Mouse (Mus musculus) small intestine, adult 2 months (tissue): ENCODE measurements at regions not wholly inside any gene's neighbourhood (a gene's known extent, or its start where the extent isn't known, plus 50 kb on each side); places are given as distances from the start of the nearest gene placed in this dataset.

Experiments
- H3K27ac ChIP-seq: fragments of 200-500 bp; 2 replicates; pipeline ENCODE4 v1.5.1; 2012; ENCODE audit warnings: low read depth, low read length, control low read depth, inconsistent platforms; ENCODE audit not compliant: insufficient read depth
- H3K27me3 ChIP-seq: fragments of 200-500 bp; 2 replicates; pipeline ENCODE4 v1.6.1; 2012; ENCODE audit warnings: mild to moderate bottlenecking, moderate library complexity, low read length, inconsistent platforms; ENCODE audit not compliant: control insufficient read depth, insufficient read depth
- H3K36me3 ChIP-seq: fragments of 200-500 bp; 2 replicates; pipeline ENCODE4 v1.6.1; 2012; ENCODE audit warnings: mild to moderate bottlenecking, low read length, control low read depth, inconsistent platforms; ENCODE audit not compliant: control insufficient read depth, insufficient read depth
- H3K4me1 ChIP-seq: fragments of 200-500 bp; 2 replicates; pipeline ENCODE4 v1.6.1; 2012; ENCODE audit warnings: low read length, inconsistent platforms, mixed read lengths; ENCODE audit not compliant: control insufficient read depth, insufficient read depth, insufficient read length
- H3K4me3 ChIP-seq: fragments of 200-500 bp; 2 replicates; pipeline ENCODE4 v1.5.1; 2012; ENCODE audit warnings: low read depth, mild to moderate bottlenecking, control low read depth, inconsistent platforms, low read length, moderate library complexity
- CTCF ChIP-seq: fragments of 200-500 bp; IDR thresholded peaks from 2 replicates; pipeline ENCODE4 v1.5.1; 2012; ENCODE audit warnings: low read depth, mild to moderate bottlenecking, control low read depth, inconsistent platforms, low read length, moderate library complexity, mixed read lengths; ENCODE audit not compliant: insufficient replicate concordance, insufficient read length; ENCODE audit errors: extremely low read depth
- POLR2A ChIP-seq: fragments of 200-500 bp; IDR thresholded peaks from 2 replicates; pipeline ENCODE4 v1.6.1; 2012; ENCODE audit warnings: low read depth, mild to moderate bottlenecking, control low read depth, inconsistent platforms, low read length, moderate library complexity
- WGBS: fragments of 180-500 bp; shearing (Covaris S2); methylation state at CpG from one replicate; pipeline ENCODE4 v1.1.7; 2018; 5-methylcytosine and 5-hydroxymethylcytosine counted together

- H3K27ac ChIP-seq = no peak overlapping the region
- TF ChIP-seq POLR2A (no peak), CTCF (no peak)
- 0 out of 2 replicates have a peak overlapping the region, but pooled peaks have one; percentile 5 for H3K4me3 ChIP-seq
- H3K27me3 ChIP-seq = peaks cover 62% of the 10 kb centered on the region
- WGBS = 3% methylated on average over 41 of the region's 41 CpGs
- no peaks in the 10 kb centered on the region for H3K4me1 ChIP-seq
- no peaks in the 10 kb centered on the region for H3K36me3 ChIP-seq
These were observed 485.8 kb downstream of the Prss52 start for GRCm38 (mm10) chr14:64589571-64590547.

- no peak overlapping the region for H3K27ac ChIP-seq
- no peaks in the 10 kb centered on the region for H3K4me1 ChIP-seq
- peaks cover 60% of the 10 kb centered on the region for H3K27me3 ChIP-seq
- 2% methylated on average over 15 of the region's 15 CpGs for WGBS
- no peak for TF ChIP-seq CTCF
- no peak for TF ChIP-seq POLR2A
- no peak overlapping the region for H3K4me3 ChIP-seq
- H3K36me3 ChIP-seq = no peaks in the 10 kb centered on the region
These were observed 486.5 kb downstream of the Prss52 start for GRCm38 (mm10) chr14:64590611-64591010.

GRCm38 (mm10) chr14:64591091-64591976 is 487.2 kb downstream of the Prss52 start:
- no peaks in the 10 kb centered on the region for H3K36me3 ChIP-seq
- 29% methylated on average over 14 of the region's 14 CpGs for WGBS
- no peaks in the 10 kb centered on the region for H3K4me1 ChIP-seq
- H3K27ac ChIP-seq = no peak overlapping the region
- H3K4me3 ChIP-seq = no peak overlapping the region
- TF ChIP-seq POLR2A (no peak), CTCF (no peak)
- H3K27me3 ChIP-seq = peaks cover 53% of the 10 kb centered on the region

GRCm38 (mm10) chr14:64592176-64592575 is 488.1 kb downstream of the Prss52 start:
- WGBS = 67% methylated on average over 6 of the region's 6 CpGs
- no peak for TF ChIP-seq POLR2A
- no peak for TF ChIP-seq CTCF
- Histone ChIP-seq H3K4me1 (no peaks in the 10 kb centered on the region), H3K4me3 (no peak overlapping the region), H3K27me3 (peaks cover 45% of the 10 kb centered on the region), H3K27ac (no peak overlapping the region), H3K36me3 (no peaks in the 10 kb centered on the region)

GRCm38 (mm10) chr14:64592706-64593320 is 488.7 kb downstream of the Prss52 start:
- WGBS = 69% methylated on average over 13 of the region's 13 CpGs
- Histone ChIP-seq H3K27ac (no peak overlapping the region), H3K27me3 (peaks cover 38% of the 10 kb centered on the region)

GRCm38 (mm10) chr14:64593564-64593963 is 489.5 kb downstream of the Prss52 start:
- H3K4me1 ChIP-seq = no peaks in the 10 kb centered on the region
- H3K27me3 ChIP-seq = peaks cover 31% of the 10 kb centered on the region
- TF ChIP-seq POLR2A = no peak
- TF ChIP-seq CTCF = no peak
- no peak overlapping the region for H3K27ac ChIP-seq
- WGBS = 29% methylated on average over 4 of the region's 4 CpGs
- H3K4me3 ChIP-seq = no peak overlapping the region
- no peaks in the 10 kb centered on the region for H3K36me3 ChIP-seq

More at GRCm38 (mm10) chr14:64592706-64593320, 488.7 kb downstream of the Prss52 start:
- Histone ChIP-seq H3K4me1 (no peaks in the 10 kb centered on the region), H3K4me3 (no peak overlapping the region), H3K36me3 (no peaks in the 10 kb centered on the region)
- no peak for TF ChIP-seq POLR2A
- TF ChIP-seq CTCF = no peak
